Mouse (Mus musculus) lung, postnatal 0 days (tissue): ENCODE data around the gene Gpc5. TPM values are rescaled to one million over a fixed set of nuclear protein-coding genes. Genes with fewer than 3 reads are reported as not detected.

Source experiments
- ATAC-seq: fragments of 200-750 bp; cut with Nextera tagmentation; 2 replicates; pipeline ENCODE4 v1.8.0; 2017; ENCODE audit warnings: moderate library complexity
- DNase-seq: peaks from one replicate; pipeline ENCODE4 v3.0.0-alpha.2; 2016; ENCODE audit warnings: low spot score
- H3K27ac ChIP-seq: fragments of 300-500 bp; sonication (generic); 2 replicates; pipeline ENCODE4 v1.5.1; 2014; ENCODE audit warnings: antibody characterized with exemption, mild to moderate bottlenecking, low read length, mixed read lengths
- H3K27me3 ChIP-seq: fragments of 300-500 bp; sonication (generic); replicated peaks from 2 replicates; pipeline ENCODE4 v1.6.1; 2014; ENCODE audit warnings: low read length, mixed read lengths; ENCODE audit not compliant: insufficient read depth
- H3K36me3 ChIP-seq: fragments of 300-500 bp; sonication (generic); 2 replicates; pipeline ENCODE4 v1.6.1; 2014; ENCODE audit warnings: low read length, mixed read lengths; ENCODE audit not compliant: insufficient read depth
- H3K4me1 ChIP-seq: fragments of 300-500 bp; sonication (generic); 2 replicates; pipeline ENCODE4 v1.6.1; 2014; ENCODE audit warnings: antibody characterized with exemption, low read depth, low read length, mixed read lengths; ENCODE audit not compliant: insufficient read depth
- H3K4me2 ChIP-seq: fragments of 300-500 bp; sonication (generic); replicated peaks from 2 replicates; pipeline ENCODE4 v1.6.1; 2014; ENCODE audit warnings: low read depth, mild to moderate bottlenecking, low read length, moderate library complexity, mixed read lengths
- H3K4me3 ChIP-seq: fragments of 300-500 bp; sonication (generic); 2 replicates; pipeline ENCODE4 v1.5.1; 2014; ENCODE audit warnings: low read depth, low read length
- H3K9ac ChIP-seq: fragments of 300-500 bp; sonication (generic); replicated peaks from 2 replicates; pipeline ENCODE4 v1.6.1; 2014; ENCODE audit warnings: low read depth, mild to moderate bottlenecking
- H3K9me3 ChIP-seq: fragments of 300-500 bp; sonication (generic); 2 replicates; pipeline ENCODE4 v1.6.1; 2016; ENCODE audit warnings: low read length, mixed read lengths
- CTCF ChIP-seq: IDR thresholded peaks from 2 replicates; pipeline ENCODE4 v1.5.1; 2016; ENCODE audit warnings: antibody characterized with exemption, mild to moderate bottlenecking
- EP300 ChIP-seq: IDR thresholded peaks from 2 replicates; pipeline ENCODE4 v1.6.1; 2016; ENCODE audit warnings: antibody characterized with exemption, mild to moderate bottlenecking, control low read depth
- WGBS: fragments of 180-500 bp; shearing (Covaris S2); extraction: QIAGEN DNeasy Blood & Tissue Kit; methylation state at CpG from one replicate; pipeline ENCODE4 v1.1.7; 2014; 5-methylcytosine and 5-hydroxymethylcytosine counted together
- polyA plus RNA-seq: library from polyadenylated mRNA; unstranded; fragments of >200 nt; fragmentation: Nextera tagmentation; extraction: Ambion mirVana; gene quantifications from 2 replicates; pipeline ENCODE4 v1.2.1, GENCODE M21; 2015

The Gpc5 gene
- polyA plus RNA-seq, 1 experiment from 2014 or later, result 0.16 TPM

- DNase-seq, result no peak
- Histone ChIP-seq H3K27me3 (no peaks in the 10 kb centered on the region), H3K4me3 (no peak overlapping the region), H3K27ac (no peak overlapping the region), H3K9ac (no peak overlapping the region), H3K4me1 (no peaks in the 10 kb centered on the region), H3K4me2 (no peak overlapping the region), H3K36me3 (no peaks in the 10 kb centered on the region), H3K9me3 (no peaks in the 10 kb centered on the region)
- ATAC-seq, result no peak
- no peak for TF ChIP-seq CTCF
- no peak for TF ChIP-seq EP300
- WGBS, result 65% methylated on average over 10 of the region's 10 CpGs
Observed at GRCm38 (mm10) chr14:115831854-115832625, 740.0 kb downstream of the Gpc5 start.

GRCm38 (mm10) chr14:115843783-115844182 lies 751.8 kb downstream of the Gpc5 start:
- 55% methylated on average over 2 of the region's 2 CpGs for WGBS

GRCm38 (mm10) chr14:115844773-115845427 lies 752.9 kb downstream of the Gpc5 start:
- DNase-seq (no peak), ATAC-seq (no peak)
- Histone ChIP-seq H3K27me3 (no peaks in the 10 kb centered on the region), H3K4me3 (no peak overlapping the region), H3K9ac (no peak overlapping the region), H3K27ac (no peak overlapping the region), H3K9me3 (no peaks in the 10 kb centered on the region), H3K4me1 (no peaks in the 10 kb centered on the region), H3K36me3 (no peaks in the 10 kb centered on the region), H3K4me2 (no peak overlapping the region)
- TF ChIP-seq CTCF (no peak), EP300 (no peak)
- WGBS, result 83% methylated on average over 1 of the region's 1 CpGs

More at GRCm38 (mm10) chr14:115843783-115844182, 751.8 kb downstream of the Gpc5 start:
- Histone ChIP-seq H3K27ac (no peak overlapping the region), H3K4me2 (no peak overlapping the region), H3K9ac (no peak overlapping the region), H3K36me3 (no peaks in the 10 kb centered on the region), H3K27me3 (no peaks in the 10 kb centered on the region), H3K9me3 (no peaks in the 10 kb centered on the region), H3K4me1 (no peaks in the 10 kb centered on the region), H3K4me3 (no peak overlapping the region)
- TF ChIP-seq CTCF, result no peak
- TF ChIP-seq EP300, result no peak
- DNase-seq (no peak), ATAC-seq (no peak)

GRCm38 (mm10) chr14:115869127-115869526 lies 777.1 kb downstream of the Gpc5 start:
- Histone ChIP-seq H3K9ac (no peak overlapping the region), H3K4me2 (no peak overlapping the region), H3K36me3 (no peaks in the 10 kb centered on the region), H3K4me1 (no peaks in the 10 kb centered on the region), H3K9me3 (no peaks in the 10 kb centered on the region), H3K4me3 (no peak overlapping the region), H3K27ac (no peak overlapping the region), H3K27me3 (no peaks in the 10 kb centered on the region)
- ATAC-seq, result no peak
- 78% methylated on average over 3 of the region's 3 CpGs for WGBS
- TF ChIP-seq CTCF (no peak), EP300 (no peak)
- no peak for DNase-seq

- Histone ChIP-seq H3K36me3 (no peaks in the 10 kb centered on the region), H3K27me3 (no peaks in the 10 kb centered on the region), H3K9ac (no peak overlapping the region), H3K27ac (no peak overlapping the region), H3K9me3 (no peaks in the 10 kb centered on the region), H3K4me3 (no peak overlapping the region), H3K4me2 (no peak overlapping the region), H3K4me1 (no peaks in the 10 kb centered on the region)
- DNase-seq (no peak), ATAC-seq (no peak)
- WGBS, result 62% methylated on average over 1 of the region's 1 CpGs
- TF ChIP-seq EP300 (no peak), CTCF (no peak)
Observed at GRCm38 (mm10) chr14:115976062-115976461, 884.0 kb downstream of the Gpc5 start.

GRCm38 (mm10) chr14:115979233-115979632 lies 887.2 kb downstream of the Gpc5 start:
- H3K4me3 ChIP-seq, result no peak overlapping the region
- TF ChIP-seq EP300 (no peak), CTCF (no peak)
- H3K9me3 ChIP-seq, result no peaks in the 10 kb centered on the region
- DNase-seq (no peak), ATAC-seq (no peak)
- H3K27ac ChIP-seq, result no peak overlapping the region
- H3K9ac ChIP-seq, result no peak overlapping the region
- no peaks in the 10 kb centered on the region for H3K36me3 ChIP-seq
- H3K27me3 ChIP-seq, result no peaks in the 10 kb centered on the region
- no peaks in the 10 kb centered on the region for H3K4me1 ChIP-seq
- WGBS, result 23% methylated on average over 2 of the region's 2 CpGs
- no peak overlapping the region for H3K4me2 ChIP-seq
